Mouse (Mus musculus) hindbrain, embryonic 11.5 days (tissue): ENCODE data around the gene Crbn. TPM values are rescaled to one million over a fixed set of nuclear protein-coding genes. Genes with fewer than 3 reads are reported as not detected.

Experiments used
- ATAC-seq: fragments of 200-750 bp; cut with Nextera tagmentation; 2 replicates; pipeline ENCODE4 v1.8.0; 2017; ENCODE audit warnings: mild to moderate bottlenecking, moderate TSS enrichment, moderate library complexity; ENCODE audit not compliant: low FRiP score
- DNase-seq: peaks from one replicate; pipeline ENCODE4 v3.0.0-alpha.2; 2015; ENCODE audit warnings: low spot score
- H3K27ac ChIP-seq: fragments of 300-500 bp; sonication (generic); 2 replicates; pipeline ENCODE4 v1.5.1; 2014; ENCODE audit warnings: mild to moderate bottlenecking, low read depth, low read length
- H3K27me3 ChIP-seq: fragments of 300-500 bp; sonication (generic); 2 replicates; pipeline ENCODE4 v1.6.1; 2014; ENCODE audit warnings: mild to moderate bottlenecking, low read length, moderate library complexity, mixed read lengths; ENCODE audit not compliant: control insufficient read depth, insufficient read depth
- H3K36me3 ChIP-seq: fragments of 300-500 bp; sonication (generic); 2 replicates; pipeline ENCODE4 v1.6.1; 2014; ENCODE audit warnings: mild to moderate bottlenecking, low read length, moderate library complexity, mixed read lengths; ENCODE audit not compliant: control insufficient read depth, insufficient read depth
- H3K4me1 ChIP-seq: fragments of 300-500 bp; sonication (generic); replicated peaks from 2 replicates; pipeline ENCODE4 v1.6.1; 2014; ENCODE audit warnings: low read length, mixed read lengths; ENCODE audit not compliant: control insufficient read depth, insufficient read depth
- H3K4me2 ChIP-seq: fragments of 300-500 bp; sonication (generic); replicated peaks from 2 replicates; pipeline ENCODE4 v1.6.1; 2014; ENCODE audit warnings: mild to moderate bottlenecking, low read depth, low read length
- H3K4me3 ChIP-seq: fragments of 300-500 bp; sonication (generic); 2 replicates; pipeline ENCODE4 v1.5.1; 2014; ENCODE audit warnings: low read depth, low read length
- H3K9ac ChIP-seq: fragments of 300-500 bp; sonication (generic); 2 replicates; pipeline ENCODE4 v1.6.1; 2014; ENCODE audit warnings: low read depth, low read length
- H3K9me3 ChIP-seq: fragments of 300-500 bp; sonication (generic); 2 replicates; pipeline ENCODE4 v1.6.1; 2016; ENCODE audit warnings: low read length; ENCODE audit not compliant: control insufficient read depth
- WGBS: fragments of 180-500 bp; shearing (Covaris S2); extraction: QIAGEN DNeasy Blood & Tissue Kit; methylation state at CpG from one replicate; pipeline ENCODE4 v1.1.7; 2014; 5-methylcytosine and 5-hydroxymethylcytosine counted together
- polyA plus RNA-seq: library from polyadenylated mRNA; unstranded; fragments of >200 nt; fragmentation: Nextera tagmentation; extraction: Ambion mirVana; gene quantifications from 2 replicates; pipeline ENCODE4 v1.2.1, GENCODE M21; 2014

The Crbn gene
- polyA plus RNA-seq, 1 experiment from 2014 or later: 56.6 TPM

DNA sequence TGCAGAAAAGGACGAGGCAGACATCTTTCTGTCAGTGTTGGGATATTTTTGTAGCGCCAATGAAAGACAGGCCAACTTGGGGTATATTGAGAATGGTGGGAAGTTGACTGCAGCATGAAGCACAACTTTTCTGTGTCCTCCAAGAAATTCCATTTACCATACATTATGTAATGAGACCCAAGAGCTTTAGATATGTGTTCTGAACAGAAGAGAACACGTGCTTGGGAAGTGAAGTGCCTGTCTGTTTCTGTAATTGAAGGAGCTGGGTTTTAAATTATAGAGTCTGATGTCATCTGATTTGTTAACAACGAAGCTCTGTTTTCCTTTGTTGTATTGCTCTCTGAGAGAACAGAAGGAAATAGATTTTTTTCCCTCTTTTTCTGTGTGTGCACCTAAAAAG lies 29.8 kb downstream of the Crbn start:
- peak overlapping the region; percentile 52 for H3K9ac ChIP-seq
- no peaks in the 10 kb centered on the region for H3K9me3 ChIP-seq
- no peak for ATAC-seq
- H3K4me1 ChIP-seq: no peaks in the 10 kb centered on the region
- 57% methylated on average over 4 of the region's 4 CpGs for WGBS
- peak overlapping the region; percentile 90 for H3K4me2 ChIP-seq
- no peak for DNase-seq
- H3K4me3 ChIP-seq: peak overlapping the region; percentile 54
- no peaks in the 10 kb centered on the region for H3K27me3 ChIP-seq
- H3K27ac ChIP-seq: no peak overlapping the region
- H3K36me3 ChIP-seq: no peaks in the 10 kb centered on the region; the same call in 1 of the 2 replicates

DNA sequence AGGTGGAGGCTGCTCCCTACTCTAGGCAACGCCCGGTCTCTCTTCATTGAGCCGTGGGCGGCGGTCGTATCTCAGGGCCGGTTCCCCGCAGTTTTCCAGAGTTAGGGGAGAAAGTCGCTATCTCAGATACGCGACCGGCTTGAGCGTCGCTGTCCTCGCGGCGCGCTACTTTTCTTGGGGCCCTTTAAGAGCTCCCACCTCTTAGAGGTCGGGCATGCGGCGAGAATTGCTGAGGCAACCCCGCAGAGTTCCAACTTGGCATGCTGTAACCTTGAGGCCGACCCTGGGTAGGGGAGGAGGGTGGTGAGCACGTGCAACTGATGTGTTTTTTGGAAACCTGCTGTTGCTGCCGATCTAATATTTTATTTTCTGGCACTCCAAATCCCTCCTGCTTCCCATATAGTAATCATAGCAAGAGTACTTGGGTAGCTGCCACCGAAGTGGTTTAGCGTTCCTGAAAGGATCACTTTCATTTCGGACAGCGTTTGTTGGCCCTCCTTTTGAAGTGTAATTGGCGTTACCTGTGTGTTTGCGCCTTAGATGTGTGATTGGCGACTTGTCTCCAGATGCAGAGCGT lies 30.5 kb downstream of the Crbn start:
- Histone ChIP-seq H3K4me1 (no peaks in the 10 kb centered on the region), H3K36me3 (no peaks in the 10 kb centered on the region), H3K27ac (no peak overlapping the region), H3K4me2 (peak overlapping the region; percentile 90), H3K9me3 (no peaks in the 10 kb centered on the region), H3K27me3 (no peaks in the 10 kb centered on the region), H3K4me3 (peak overlapping the region; percentile 54), H3K9ac (peak overlapping the region; percentile 52)
- WGBS: 2% methylated on average over 33 of the region's 33 CpGs
- peak; percentile 86 for ATAC-seq
- DNase-seq: no peak

DNA sequence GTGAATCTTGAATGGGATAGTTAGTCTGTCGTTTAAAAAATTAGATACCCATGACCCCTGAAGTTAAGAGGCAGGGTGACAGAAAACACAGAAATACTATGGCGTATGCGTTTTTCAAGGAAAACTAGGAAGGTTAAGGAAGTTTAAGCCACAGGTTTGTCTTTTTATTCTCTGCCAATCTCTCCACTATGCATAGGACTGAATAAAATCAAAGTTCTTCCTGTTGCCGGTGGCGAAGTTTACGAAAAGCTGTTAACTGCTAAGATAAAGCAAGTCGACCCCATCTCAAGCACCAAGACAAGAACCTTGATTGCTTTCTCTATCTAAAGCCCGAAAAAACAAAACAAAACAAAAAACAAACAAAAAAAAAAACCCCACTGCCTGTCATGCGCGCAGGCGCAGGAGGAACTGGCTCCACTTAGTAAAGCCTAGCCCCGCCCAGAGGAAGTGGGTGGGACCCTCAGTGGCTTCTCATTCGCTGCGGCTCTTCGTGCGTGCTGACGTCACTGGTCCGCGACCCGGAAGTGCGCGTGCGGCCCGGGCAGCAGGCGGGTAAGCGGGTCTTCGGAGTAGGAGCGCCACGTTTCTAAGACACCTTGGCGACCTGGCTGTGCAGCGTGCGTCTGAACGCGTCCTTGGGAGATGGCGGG lies 31.1 kb downstream of the Crbn start, which contains the start of gene Trnt1:
Trnt1 (plus strand) TSS at position 481 of the 650 bp plus-strand sequence.
- no peaks in the 10 kb centered on the region for H3K36me3 ChIP-seq
- no peaks in the 10 kb centered on the region for H3K9me3 ChIP-seq
- H3K27ac ChIP-seq: no peak within 1 kb of the TSS
- no peaks in the 10 kb centered on the region for H3K4me1 ChIP-seq
- DNase-seq (peak; percentile 99), ATAC-seq (peak; percentile 100)
- no peaks in the 10 kb centered on the region for H3K27me3 ChIP-seq
- peak within 1 kb of the TSS; percentile 52 for H3K9ac ChIP-seq
- H3K4me2 ChIP-seq: peak within 1 kb of the TSS; percentile 90
- 9% methylated on average over 35 of the region's 35 CpGs for WGBS
- peak within 1 kb of the TSS; percentile 54 for H3K4me3 ChIP-seq

DNA sequence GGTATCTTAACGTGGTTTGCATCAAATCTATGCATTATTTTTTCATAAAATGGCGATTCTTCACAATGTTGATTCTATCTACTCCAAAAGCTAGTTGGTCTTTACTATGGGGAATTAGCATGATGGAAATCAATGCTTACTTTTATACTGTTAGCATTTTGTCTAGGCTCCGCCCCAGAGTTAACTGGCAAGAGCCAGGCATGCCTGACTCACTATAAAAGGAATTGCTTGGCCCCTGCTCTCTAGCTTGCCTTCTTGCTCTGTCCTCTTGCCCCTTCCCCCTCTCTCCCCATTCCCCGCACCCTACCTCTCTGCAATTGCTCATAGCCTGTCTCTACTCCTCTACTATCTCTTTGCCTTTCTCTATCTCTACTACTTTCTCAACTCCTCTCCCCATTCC lies 33.1 kb downstream of the Crbn start:
- H3K27me3 ChIP-seq: no peaks in the 10 kb centered on the region
- H3K4me3 ChIP-seq: no peak overlapping the region
- H3K4me2 ChIP-seq: no peak overlapping the region
- DNase-seq (no peak), ATAC-seq (no peak)
- no peaks in the 10 kb centered on the region for H3K36me3 ChIP-seq
- no peak overlapping the region for H3K27ac ChIP-seq
- WGBS: 82% methylated on average over 4 of the region's 4 CpGs
- H3K9me3 ChIP-seq: no peaks in the 10 kb centered on the region
- no peaks in the 10 kb centered on the region for H3K4me1 ChIP-seq
- no peak overlapping the region for H3K9ac ChIP-seq

DNA sequence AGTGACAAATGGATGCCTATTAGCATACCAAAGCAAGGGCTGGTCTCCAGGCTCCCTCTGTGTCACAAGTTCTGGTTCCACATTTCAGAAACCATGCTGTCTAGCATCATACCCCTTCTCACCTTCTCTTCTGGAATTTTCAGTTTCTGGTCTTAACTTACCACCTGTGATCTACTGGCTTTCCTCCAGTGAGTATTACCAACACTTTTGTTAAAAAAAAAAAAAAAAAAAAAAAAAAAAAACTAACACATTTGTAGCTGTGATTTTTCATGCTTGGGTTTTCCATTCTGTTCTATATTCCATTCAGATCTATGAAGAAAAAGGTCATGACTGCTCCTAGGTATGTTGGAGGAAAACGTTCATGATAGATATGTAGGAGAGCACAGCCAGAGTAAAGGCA lies 34.0 kb downstream of the Crbn start:
- no peak for DNase-seq
- H3K27ac ChIP-seq: no peak overlapping the region
- WGBS: 83% methylated on average over 1 of the region's 1 CpGs
- H3K9me3 ChIP-seq: no peaks in the 10 kb centered on the region
- no peak overlapping the region for H3K4me3 ChIP-seq
- no peaks in the 10 kb centered on the region for H3K4me1 ChIP-seq
- no peak for ATAC-seq
- no peak overlapping the region for H3K4me2 ChIP-seq
- H3K27me3 ChIP-seq: no peaks in the 10 kb centered on the region
- no peak overlapping the region for H3K9ac ChIP-seq
- H3K36me3 ChIP-seq: no peaks in the 10 kb centered on the region

DNA sequence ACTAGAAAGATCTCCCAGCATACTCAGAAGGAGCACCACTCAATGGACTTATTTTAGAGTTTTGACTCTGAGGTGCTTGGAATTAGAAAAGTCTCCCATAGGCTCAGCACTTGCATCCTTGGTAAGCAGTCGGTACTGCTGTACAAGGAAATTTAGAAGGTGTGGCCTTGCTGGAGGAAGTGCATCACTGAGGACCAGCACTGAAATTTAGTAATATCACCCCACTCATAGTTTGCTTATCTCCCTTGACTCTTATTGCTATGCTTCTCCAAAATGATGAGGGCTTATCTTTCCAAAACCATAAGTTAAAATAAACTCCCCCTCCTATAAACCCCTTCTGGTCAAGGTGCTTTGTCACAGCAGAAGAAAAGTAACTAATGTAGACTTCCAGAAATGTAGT lies 38.4 kb downstream of the Crbn start:
- no peaks in the 10 kb centered on the region for H3K4me1 ChIP-seq
- H3K9me3 ChIP-seq: no peaks in the 10 kb centered on the region
- H3K27ac ChIP-seq: no peak overlapping the region
- no peak overlapping the region for H3K4me2 ChIP-seq
- H3K9ac ChIP-seq: no peak overlapping the region
- no peaks in the 10 kb centered on the region for H3K36me3 ChIP-seq
- 80% methylated on average over 1 of the region's 1 CpGs for WGBS
- DNase-seq (no peak), ATAC-seq (no peak)
- H3K27me3 ChIP-seq: no peaks in the 10 kb centered on the region
- no peak overlapping the region for H3K4me3 ChIP-seq

DNA sequence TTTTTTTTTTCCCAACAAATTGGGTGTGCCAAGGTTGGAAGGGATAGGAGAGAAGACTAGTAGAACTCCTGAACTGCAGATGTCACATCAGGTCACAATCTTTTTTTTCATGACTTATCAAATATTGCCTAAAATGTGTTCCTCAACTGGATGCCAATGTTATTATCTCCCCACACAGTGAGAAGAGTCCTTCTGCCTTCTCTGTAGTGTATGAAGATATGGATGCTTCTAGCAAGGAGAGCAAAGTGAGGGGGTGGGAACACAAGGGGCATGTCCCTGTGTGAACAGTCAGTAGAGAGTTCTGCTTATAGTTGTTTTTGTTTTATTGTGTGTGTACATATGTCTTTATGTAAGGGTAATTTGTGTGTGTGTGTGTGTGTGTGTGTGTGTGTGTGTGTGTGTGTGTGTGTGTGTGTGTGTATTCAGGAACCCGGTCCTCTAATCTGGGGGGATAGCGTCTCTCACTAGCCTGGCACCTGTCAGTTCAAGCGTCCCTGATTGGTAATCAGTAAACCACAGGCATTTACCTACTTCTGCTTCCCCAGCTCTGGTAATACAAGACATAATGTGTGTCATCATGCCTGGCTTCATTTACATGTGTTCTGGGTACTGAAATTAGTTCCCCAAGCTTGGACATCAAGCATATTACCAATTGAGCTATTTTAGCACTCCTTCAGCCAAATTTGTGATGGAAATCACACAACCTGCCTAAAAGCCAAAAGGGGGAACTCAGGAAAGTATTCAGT lies 39.2 kb downstream of the Crbn start:
- ATAC-seq: no peak
- H3K27ac ChIP-seq: no peak overlapping the region
- no peaks in the 10 kb centered on the region for H3K9me3 ChIP-seq
- H3K27me3 ChIP-seq: no peaks in the 10 kb centered on the region
- H3K9ac ChIP-seq: no peak overlapping the region
- 93% methylated on average over 3 of the region's 3 CpGs for WGBS
- H3K4me1 ChIP-seq: no peaks in the 10 kb centered on the region
- no peak overlapping the region for H3K4me2 ChIP-seq
- no peaks in the 10 kb centered on the region for H3K36me3 ChIP-seq
- no peak for DNase-seq
- H3K4me3 ChIP-seq: no peak overlapping the region

DNA sequence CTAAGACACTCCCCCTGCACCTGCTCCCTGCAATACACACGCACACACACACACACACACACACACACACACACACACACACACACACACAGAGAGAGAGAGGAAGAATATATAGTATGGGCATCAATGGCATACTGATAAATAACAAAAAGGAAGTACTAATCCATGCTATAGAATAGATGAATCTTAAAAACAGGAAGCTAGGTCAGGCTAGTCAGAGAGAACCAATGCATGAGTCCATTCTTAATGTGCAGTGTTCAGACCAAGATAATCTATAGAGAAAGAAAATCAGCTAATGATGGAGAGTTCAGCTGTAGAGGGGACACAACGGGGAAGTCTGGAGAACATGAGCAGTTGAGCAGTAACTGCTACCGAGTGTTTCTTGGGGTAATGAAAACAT lies 41.6 kb downstream of the Crbn start:
- no peak for ATAC-seq
- no peaks in the 10 kb centered on the region for H3K27me3 ChIP-seq
- H3K9ac ChIP-seq: no peak overlapping the region
- no peak overlapping the region for H3K4me3 ChIP-seq
- no peak for DNase-seq
- H3K36me3 ChIP-seq: no peaks in the 10 kb centered on the region
- WGBS: 80% methylated on average over 3 of the region's 3 CpGs
- no peak overlapping the region for H3K4me2 ChIP-seq
- no peak overlapping the region for H3K27ac ChIP-seq
- H3K4me1 ChIP-seq: no peaks in the 10 kb centered on the region
- H3K9me3 ChIP-seq: no peaks in the 10 kb centered on the region
